Mouse (Mus musculus) ES-Bruce4 (cell line): ENCODE results near the gene 9030025P20Rik. TPM values are rescaled to one million over a fixed set of nuclear protein-coding genes. Genes with fewer than 3 reads are reported as not detected.
A peak's percentile ranks its signal among the peaks of the same experiment; 100 is the strongest.
"Not testable (repeated sequence)": the region's sequence is repeated elsewhere in the genome, so short reads cannot be mapped to it uniquely, and the experiment has no call there.

Source experiments
- H3K27ac ChIP-seq: 2 replicates; pipeline ENCODE4 v1.5.1; 2012; ENCODE audit warnings: low read length, inconsistent platforms; ENCODE audit not compliant: insufficient read depth
- H3K27me3 ChIP-seq: 2 replicates; pipeline ENCODE4 v1.6.1; 2012; ENCODE audit warnings: mild to moderate bottlenecking, low read length, inconsistent platforms; ENCODE audit not compliant: control insufficient read depth, poor library complexity, insufficient read depth, severe bottlenecking
- H3K36me3 ChIP-seq: 2 replicates; pipeline ENCODE4 v1.6.1; 2012; ENCODE audit warnings: inconsistent platforms, mild to moderate bottlenecking, low read length, moderate library complexity; ENCODE audit not compliant: control insufficient read depth, poor library complexity, insufficient read depth, severe bottlenecking
- H3K4me1 ChIP-seq: one replicate; pipeline ENCODE4 v1.8.1; 2011; ENCODE audit warnings: low read length; ENCODE audit not compliant: control insufficient read depth, insufficient read depth
- H3K4me3 ChIP-seq: 2 replicates; pipeline ENCODE4 v1.5.1; 2011; ENCODE audit warnings: low read depth, mild to moderate bottlenecking, low read length
- H3K9ac ChIP-seq: 2 replicates; pipeline ENCODE4 v1.6.1; 2012; ENCODE audit warnings: low read depth, mild to moderate bottlenecking, inconsistent platforms; ENCODE audit not compliant: poor library complexity, severe bottlenecking
- H3K9me3 ChIP-seq: replicated peaks from 2 replicates; pipeline ENCODE4 v1.6.1; 2012; ENCODE audit warnings: mild to moderate bottlenecking, low read length, inconsistent platforms; ENCODE audit not compliant: control insufficient read depth, poor library complexity, insufficient read depth, severe bottlenecking
- CTCF ChIP-seq: IDR thresholded peaks from one replicate; pipeline ENCODE4 v1.8.1; 2011; ENCODE audit warnings: low read depth, low read length
- EP300 ChIP-seq: IDR thresholded peaks from 2 replicates; pipeline ENCODE4 v1.6.1; 2011; ENCODE audit warnings: low read depth, low read length; ENCODE audit not compliant: insufficient read depth
- POLR2A ChIP-seq: IDR thresholded peaks from one replicate; pipeline ENCODE4 v1.8.1; 2011; ENCODE audit warnings: low read length; ENCODE audit not compliant: insufficient read depth
- polyA plus RNA-seq: library from polyadenylated mRNA; stranded (reverse); fragments of >200 nt; gene quantifications from 2 replicates; pipeline ENCODE4 v1.2.4, GENCODE M21; 2011; ENCODE audit warnings: low read depth; ENCODE audit not compliant: missing spikeins, insufficient read depth, insufficient read length

9030025P20Rik gene
- polyA plus RNA-seq, 1 experiment: 10.8 TPM

DNA sequence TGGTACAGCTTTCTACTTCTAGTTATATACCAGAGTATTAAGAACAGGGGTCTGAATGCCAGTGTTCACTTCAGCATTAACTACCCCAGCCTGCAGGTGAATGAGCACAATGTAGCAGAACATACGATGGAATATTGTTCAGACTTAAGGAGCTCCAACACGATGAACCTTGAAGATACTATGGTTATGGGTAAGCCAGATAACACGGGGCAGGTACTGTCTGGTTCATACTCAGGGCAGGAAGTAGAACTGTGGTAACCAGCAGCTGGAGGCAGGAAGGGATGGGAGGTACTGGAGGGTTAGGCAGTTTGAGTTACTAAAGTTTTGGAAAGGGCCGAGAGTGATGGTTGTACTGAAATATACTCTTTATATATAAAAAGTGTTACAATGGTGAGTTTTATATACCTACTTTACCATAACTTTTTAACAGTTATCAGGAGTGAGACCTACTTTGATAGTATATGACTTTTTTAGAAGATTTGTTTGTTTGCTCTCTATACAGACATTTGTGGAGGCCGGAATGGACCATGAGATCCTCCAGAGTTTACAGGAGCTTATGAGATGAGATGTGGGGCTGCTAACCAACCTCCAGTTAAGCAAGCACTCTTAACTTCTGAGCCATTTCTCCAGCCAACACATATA, 19.5 kb upstream of the 9030025P20Rik start:
- Histone ChIP-seq H3K27ac (no peak overlapping the region), H3K9ac (no peak overlapping the region), H3K4me3 (no peak overlapping the region), H3K27me3 (no peaks in the 10 kb centered on the region), H3K9me3 (no peaks in the 10 kb centered on the region), H3K36me3 (peaks cover 18% of the 10 kb centered on the region), H3K4me1 (no peaks in the 10 kb centered on the region)
- TF ChIP-seq EP300 (no peak), POLR2A (no peak), CTCF (no peak)

DNA sequence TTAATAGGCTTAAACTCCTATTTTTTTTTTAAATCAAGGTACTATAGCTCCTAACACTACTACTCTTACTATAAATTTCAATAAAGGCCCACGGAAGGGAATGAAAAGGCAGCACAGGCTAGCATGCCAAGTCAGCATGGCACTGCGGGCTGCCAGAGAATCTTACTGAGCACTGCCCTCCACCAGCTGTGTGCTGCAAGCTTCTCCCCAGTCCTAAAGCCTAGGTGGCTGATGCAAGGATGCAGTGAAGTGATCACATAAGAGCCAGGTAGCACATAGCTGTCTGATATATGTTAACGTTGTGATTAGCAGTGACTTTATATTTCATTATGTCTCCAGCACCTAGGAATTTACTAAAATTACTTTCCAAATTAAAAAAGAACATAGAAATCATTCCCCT, 18.3 kb upstream of the 9030025P20Rik start:
- H3K27me3 ChIP-seq: no peaks in the 10 kb centered on the region
- H3K9me3 ChIP-seq: no peaks in the 10 kb centered on the region
- peak overlapping the region; percentile 15; the same call in 1 of the 2 replicates for H3K4me3 ChIP-seq
- TF ChIP-seq EP300 (no peak), POLR2A (no peak), CTCF (no peak)
- peak overlapping the region; percentile 4 for H3K9ac ChIP-seq
- H3K36me3 ChIP-seq: peaks cover 7% of the 10 kb centered on the region
- no peaks in the 10 kb centered on the region for H3K4me1 ChIP-seq
- no peak overlapping the region for H3K27ac ChIP-seq

DNA sequence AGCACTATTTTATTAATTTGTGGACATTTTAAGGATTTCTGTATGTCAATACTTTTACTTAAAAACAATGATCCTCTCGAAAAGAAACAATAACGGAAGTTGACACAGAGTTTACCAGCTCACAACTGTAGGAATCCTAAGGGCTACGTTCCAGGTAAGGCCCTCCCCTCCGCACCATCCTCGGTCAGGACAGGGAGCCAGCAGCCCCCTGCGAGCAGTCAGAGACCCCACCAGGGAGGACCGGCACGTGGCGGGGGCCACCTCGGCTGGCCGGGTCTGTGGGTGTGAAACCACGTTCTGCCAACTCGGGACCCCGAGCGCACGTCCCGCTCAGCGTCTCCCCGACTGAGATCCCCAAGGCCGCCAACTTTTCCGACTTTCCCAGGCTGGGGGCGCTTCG, 17.7 kb upstream of the 9030025P20Rik start:
- H3K4me3 ChIP-seq: peak overlapping the region; percentile 89
- H3K9ac ChIP-seq: peak overlapping the region; percentile 63
- no peak overlapping the region for H3K27ac ChIP-seq
- no peaks in the 10 kb centered on the region for H3K4me1 ChIP-seq
- no peaks in the 10 kb centered on the region for H3K9me3 ChIP-seq
- peaks cover 4% of the 10 kb centered on the region; the same call in 1 of the 2 replicates for H3K36me3 ChIP-seq
- no peaks in the 10 kb centered on the region for H3K27me3 ChIP-seq
- no peak for TF ChIP-seq EP300
- TF ChIP-seq POLR2A: no peak
- no peak for TF ChIP-seq CTCF

DNA sequence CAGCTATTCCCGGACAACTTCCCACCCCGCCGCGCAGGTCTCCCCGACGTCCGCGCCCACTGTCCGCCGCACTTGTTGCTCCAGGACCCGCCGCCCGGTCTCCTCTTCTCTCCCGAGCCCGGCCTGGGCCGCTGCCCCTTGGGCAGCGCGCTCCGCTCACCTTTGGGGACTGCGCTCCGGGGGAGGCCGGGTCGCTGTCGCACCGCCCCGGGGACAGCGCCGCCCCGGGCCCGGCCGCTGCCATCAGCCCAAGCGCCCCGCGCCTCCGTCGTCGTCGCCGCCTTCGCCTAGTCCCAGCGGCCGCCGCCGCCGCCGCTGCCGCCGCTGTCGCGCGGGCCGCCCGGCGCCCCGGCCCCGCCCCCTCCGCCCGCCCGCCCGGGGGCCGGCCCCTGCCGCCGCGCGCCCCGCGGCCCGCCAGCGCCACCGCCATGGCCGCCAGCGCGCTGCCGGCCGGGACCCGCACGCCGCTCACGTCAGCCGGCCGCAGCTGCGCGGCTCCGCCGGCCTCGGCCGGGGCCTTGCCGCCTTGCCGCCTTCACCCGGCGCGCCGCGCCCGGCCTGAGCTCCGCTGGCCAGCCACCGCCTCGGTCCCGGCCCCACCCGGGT, 17.2 kb upstream of the 9030025P20Rik start, which contains the start of gene Phf10:
Gene Phf10, minus strand, starts transcription at position 323 of the 606 bp plus-strand sequence.
- H3K9me3 ChIP-seq, H3K36me3 ChIP-seq, H3K27me3 ChIP-seq, H3K4me1 ChIP-seq, H3K27ac ChIP-seq: not testable (repeated sequence)
- peak within 1 kb of the TSS; percentile 89 for H3K4me3 ChIP-seq
- H3K9ac ChIP-seq: peak within 1 kb of the TSS; percentile 63

DNA sequence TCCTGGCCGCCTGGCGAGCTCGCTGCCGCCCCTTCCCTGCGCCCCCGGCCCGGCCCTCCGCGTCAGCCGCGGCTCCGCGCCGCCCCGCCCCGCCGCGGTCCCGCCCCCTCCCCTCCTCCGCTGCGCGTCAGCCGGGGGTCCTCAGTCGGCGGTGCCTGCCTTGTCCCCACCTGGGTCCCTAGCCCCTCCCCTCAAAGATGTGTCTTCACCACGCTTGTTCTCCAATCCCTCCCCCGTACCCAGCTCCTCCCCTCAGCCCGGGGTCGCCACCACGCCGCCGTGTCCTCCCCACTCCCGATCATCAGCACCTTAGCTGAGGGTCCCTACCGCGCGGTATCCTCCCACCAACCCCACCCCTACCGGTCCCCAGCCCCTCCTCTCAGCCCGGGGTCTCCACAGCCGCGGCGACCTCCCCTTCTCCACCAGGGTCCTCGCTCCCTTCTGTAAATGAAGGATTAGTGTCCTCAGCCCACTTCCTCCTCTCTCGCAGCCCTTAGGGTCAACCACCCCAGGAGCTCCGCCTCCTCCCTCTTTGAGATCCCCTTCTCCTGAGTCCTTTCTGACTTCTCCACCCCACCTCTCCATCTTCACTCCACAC, 16.6 kb upstream of the 9030025P20Rik start:
- not testable (repeated sequence) for H3K4me3 ChIP-seq, H3K9me3 ChIP-seq, H3K27me3 ChIP-seq, H3K9ac ChIP-seq, H3K4me1 ChIP-seq, H3K36me3 ChIP-seq, H3K27ac ChIP-seq

DNA sequence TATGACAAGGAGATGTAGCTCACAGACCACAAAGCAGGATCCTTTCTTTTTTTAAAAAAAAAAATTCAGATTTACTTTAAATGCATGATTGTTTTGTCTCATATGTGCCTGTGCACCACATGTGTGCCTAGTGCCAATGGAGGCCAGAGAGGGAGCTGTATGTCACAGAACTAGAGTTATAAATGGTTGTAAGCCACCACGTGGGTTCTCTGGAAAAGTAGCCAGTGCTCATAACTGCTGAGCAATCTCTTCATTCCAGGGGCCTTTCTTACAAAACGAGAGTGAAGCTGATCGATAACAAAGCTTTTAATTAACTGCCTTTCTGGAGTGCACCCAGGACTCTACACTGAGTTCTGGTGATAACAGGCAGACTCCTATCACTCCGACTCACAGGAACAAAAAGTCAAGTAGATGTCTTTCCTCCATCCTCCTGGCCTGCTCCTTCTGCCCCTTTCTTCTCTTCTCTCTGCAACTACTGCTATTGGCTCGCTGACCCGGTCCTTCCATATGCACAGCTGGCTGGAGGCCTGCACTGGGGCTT, 9.8 kb upstream of the 9030025P20Rik start:
- H3K9ac ChIP-seq, H3K9me3 ChIP-seq, H3K4me3 ChIP-seq, H3K4me1 ChIP-seq, H3K27ac ChIP-seq, H3K27me3 ChIP-seq, H3K36me3 ChIP-seq: not testable (repeated sequence)

DNA sequence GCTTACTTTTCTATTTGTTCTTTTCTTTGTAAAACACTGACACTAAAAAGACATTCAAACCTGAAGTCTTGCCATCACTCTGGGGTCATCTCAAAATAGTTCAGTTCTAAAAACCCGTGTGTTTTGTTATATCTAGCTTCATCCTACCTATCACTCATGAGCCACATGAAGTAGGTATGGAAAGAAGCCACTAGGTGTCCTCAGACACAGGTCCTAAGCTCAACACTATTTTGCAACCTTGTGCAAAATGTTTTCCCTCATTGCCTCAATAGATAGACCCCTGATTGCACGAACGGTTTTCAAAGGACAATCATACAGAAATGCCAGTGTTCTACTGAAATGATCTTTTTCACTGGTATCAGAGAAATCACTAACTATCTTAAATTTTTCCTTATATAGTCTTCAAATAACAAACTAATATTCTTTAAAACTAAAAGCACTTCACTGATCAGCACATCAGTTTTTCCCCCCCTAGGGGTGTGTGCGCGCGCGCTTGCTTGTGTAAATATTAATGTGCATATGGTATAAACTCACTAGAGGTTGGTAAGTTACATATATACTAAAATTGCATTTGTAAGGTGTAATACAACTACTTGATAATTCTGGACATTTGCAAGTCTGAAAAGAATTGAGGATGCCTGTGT, 428 bp upstream of the 9030025P20Rik start:
- H3K27ac ChIP-seq, H3K9me3 ChIP-seq, H3K4me3 ChIP-seq, H3K4me1 ChIP-seq, H3K27me3 ChIP-seq, H3K36me3 ChIP-seq: not testable (repeated sequence)
- H3K9ac ChIP-seq: 0 out of 2 replicates have a peak overlapping the region, but pooled peaks have one; percentile 56

DNA sequence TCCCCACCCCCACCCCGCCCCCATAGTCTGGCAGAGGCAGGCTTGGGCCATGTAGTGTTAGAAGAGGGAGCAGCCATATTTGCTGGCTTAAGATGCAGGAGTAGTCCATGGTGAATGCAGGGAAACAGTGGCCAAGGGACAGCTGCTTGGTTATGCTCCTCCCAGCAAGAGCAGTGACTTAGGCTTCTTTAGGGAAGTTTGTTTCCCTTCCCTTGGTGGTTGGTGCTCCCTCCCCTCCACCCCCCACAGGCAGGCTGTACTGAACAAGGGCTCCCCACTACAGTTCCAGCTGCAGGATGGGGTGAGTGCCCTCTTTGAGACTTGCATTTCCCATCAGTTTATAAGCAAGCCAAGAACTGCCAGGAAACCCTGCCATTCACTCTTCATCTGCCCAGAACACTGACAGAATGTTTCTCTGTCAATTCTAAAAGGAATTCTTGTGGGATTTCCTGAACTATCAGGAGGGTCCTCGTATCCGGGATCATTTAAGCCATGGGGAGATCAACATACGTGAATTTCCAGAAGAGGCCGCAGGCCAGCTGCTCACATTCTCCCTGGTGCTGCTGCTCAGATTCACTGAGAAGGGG, 11.9 kb downstream of the 9030025P20Rik start:
- H3K27me3 ChIP-seq, H3K9me3 ChIP-seq, H3K4me3 ChIP-seq, H3K36me3 ChIP-seq, H3K4me1 ChIP-seq: not testable (repeated sequence)
- Histone ChIP-seq H3K9ac (peak overlapping the region; percentile 52; the same call in 1 of the 2 replicates), H3K27ac (peak overlapping the region; percentile 83)
